ENCODE assay signal across 8 mouse cellular contexts in genomic region chr19:26603906-26604754, GRCm38 (mm10). TPM values are rescaled to one million over a fixed set of nuclear protein-coding genes. Genes with fewer than 3 reads are reported as not detected.
A peak's percentile ranks its signal among the peaks of the same experiment; 100 is the strongest.
DNase-seq lines count a peak whose midpoint lies in the region; ATAC-seq lines count a peak whose summit lies in the region.

No protein-coding gene starts in this region.

- H3K36me3 ChIP-seq in embryonic facial prominence, embryonic 14.5 days (ENCODE audit: control insufficient read depth, insufficient read depth, low read length): no peaks in the 10 kb centered on the region
- H3K36me3 ChIP-seq in midbrain, embryonic 11.5 days (ENCODE audit: control insufficient read depth, insufficient read depth, low read length): no peaks in the 10 kb centered on the region

- no peaks in the 10 kb centered on the region for H3K27me3 ChIP-seq in embryonic facial prominence, embryonic 14.5 days (replicated peaks; ENCODE audit: control insufficient read depth, insufficient read depth, low read length)
- peaks cover 20% of the 10 kb centered on the region for H3K27me3 ChIP-seq in midbrain, embryonic 11.5 days (ENCODE audit: control insufficient read depth, insufficient read depth, low read length)

- peak overlapping the region; percentile 89 for H3K4me2 ChIP-seq in embryonic facial prominence, embryonic 14.5 days (ENCODE audit: low read depth, low read length)
- H3K4me2 ChIP-seq in midbrain, embryonic 11.5 days: peak overlapping the region; percentile 100

- H3K9ac ChIP-seq in embryonic facial prominence, embryonic 14.5 days (ENCODE audit: low read depth, low read length): peak overlapping the region; percentile 87
- H3K9ac ChIP-seq in midbrain, embryonic 11.5 days (ENCODE audit: low read length): peak overlapping the region; percentile 68

- H3K4me1 ChIP-seq in embryonic facial prominence, embryonic 14.5 days (ENCODE audit: control insufficient read depth, insufficient read depth, low read length): peaks cover 4% of the 10 kb centered on the region
- H3K4me1 ChIP-seq in midbrain, embryonic 11.5 days (ENCODE audit: control insufficient read depth, insufficient read depth, low read length): peaks cover 18% of the 10 kb centered on the region

- H3K4me3 ChIP-seq in embryonic facial prominence, embryonic 14.5 days (ENCODE audit: low read depth, low read length): peak overlapping the region; percentile 82
- peak overlapping the region; percentile 65 for H3K4me3 ChIP-seq in midbrain, embryonic 11.5 days (ENCODE audit: low read depth, low read length)

- peak overlapping the region; percentile 97 for H3K27ac ChIP-seq in embryonic facial prominence, embryonic 14.5 days (replicated peaks; ENCODE audit: low read depth, low read length)
- H3K27ac ChIP-seq in midbrain, embryonic 11.5 days (ENCODE audit: low read depth, low read length): no peak overlapping the region

- ATAC-seq in frontal cortex, adult (ENCODE audit: low TSS enrichment): peak; percentile 20
- peak; percentile 69 for ATAC-seq in embryonic facial prominence, embryonic 14.5 days (ENCODE audit: low read depth)
- peak; percentile 65 for ATAC-seq in midbrain, embryonic 11.5 days (ENCODE audit: low FRiP score)

- no peak for DNase-seq in frontal cortex, postnatal 25 days (ENCODE audit: low spot score in 2 of 2)
- peak; percentile 15 for DNase-seq in 416B (ENCODE audit: low read depth)
- DNase-seq in embryonic facial prominence, embryonic 14.5 days (ENCODE audit: low spot score): peak; percentile 64
- DNase-seq in kidney, adult 8-10 months: peak; percentile 58 to 65
- DNase-seq in midbrain, embryonic 11.5 days (ENCODE audit: low spot score, missing footprints): peak; percentile 93
- DNase-seq in layer of hippocampus, adult 9-11 months: no peak
- no peak for DNase-seq in adrenal gland, adult 8-10 months

- H3K9me3 ChIP-seq in embryonic facial prominence, embryonic 14.5 days (ENCODE audit: control insufficient read depth, low read length): no peaks in the 10 kb centered on the region
- no peaks in the 10 kb centered on the region for H3K9me3 ChIP-seq in midbrain, embryonic 11.5 days (ENCODE audit: control insufficient read depth, low read length)

- WGBS in embryonic facial prominence, embryonic 14.5 days: 1% methylated on average over 31 of the region's 36 CpGs
- 3% methylated on average over 36 of the region's 36 CpGs for WGBS in midbrain, embryonic 11.5 days

RNA-seq across cellular contexts. Expression of gene Smarca2, which starts 0.7 kb away (rescaled TPM):
- polyA plus RNA-seq in embryonic facial prominence, embryonic 14.5 days (2014; fragmentation: Nextera tagmentation; extraction: Ambion mirVana): 63.5 and 66.6 TPM in 2 replicates
- 29.2 and 36.4 TPM in 2 replicates for polyA plus RNA-seq in midbrain, embryonic 11.5 days (2014; fragmentation: Nextera tagmentation; extraction: Ambion mirVana)
- total RNA-seq in adrenal gland, adult 8-10 months (2022): 100 to 1,000 TPM; 110 to 127 (median 120) TPM

Comparison
In these comparisons a context has a peak if more than half of its experiments do, and no peak if none do; other contexts are left out.
1. DNase-seq: peak in 416B (single experiment), embryonic facial prominence, embryonic 14.5 days (single experiment), kidney, adult 8-10 months (2 of 2) and midbrain, embryonic 11.5 days (single experiment); none in frontal cortex, postnatal 25 days (0 of 2), layer of hippocampus, adult 9-11 months (single experiment) and adrenal gland, adult 8-10 months (single experiment).
2. Peak in every context shown above with its lines, with median percentiles within 50 percentile points of each other: ATAC-seq.